Mouse (Mus musculus) left cerebral cortex, adult 8-10 months (tissue): ENCODE measurements around the gene Gsto2. TPM values are rescaled to one million over a fixed set of nuclear protein-coding genes. Genes with fewer than 3 reads are reported as not detected.
"Not testable (repeated sequence)": the region's sequence is repeated elsewhere in the genome, so short reads cannot be mapped to it uniquely, and the experiment has no call there.

Experiments
- DNase-seq, 2 experiments: peaks; one replicate each; pipeline ENCODE4 v3.0.0; 2022; ENCODE audit warnings: low spot score in 2 of 2
- total RNA-seq, 4 experiments: library from RNA; stranded (reverse); gene quantifications; 2 replicates each; pipeline ENCODE4 v1.2.4; 2022

Gsto2 gene
- total RNA-seq: 1 to 10 TPM; 1.5 to 2.6 (median 2.2) TPM

- DNase-seq: peak; percentile 83 to 95
These were observed at the start of gene Gsto2 for GRCm38 (mm10) chr19:47865353-47865947. Gsto2 (plus strand) TSS chr19:47865534.

- no peak for DNase-seq
These were observed 47.6 kb upstream of the Gsto2 start for GRCm38 (mm10) chr19:47817692-47818091.

GRCm38 (mm10) chr19:47820832-47821493 is 44.4 kb upstream of the Gsto2 start:
- DNase-seq: peak; percentile 38 to 56

- no peak for DNase-seq
These were observed 43.9 kb upstream of the Gsto2 start for GRCm38 (mm10) chr19:47821494-47821872.

- no peak for DNase-seq
These were observed 43.1 kb upstream of the Gsto2 start for GRCm38 (mm10) chr19:47822143-47822796.

GRCm38 (mm10) chr19:47824026-47824425 is 41.3 kb upstream of the Gsto2 start:
- no peak for DNase-seq

- no peak for DNase-seq
These were observed 35.4 kb upstream of the Gsto2 start for GRCm38 (mm10) chr19:47829913-47830450.

- DNase-seq: no peak
These were observed 34.2 kb upstream of the Gsto2 start for GRCm38 (mm10) chr19:47831111-47831510.

- DNase-seq: no peak
These were observed 33.0 kb upstream of the Gsto2 start for GRCm38 (mm10) chr19:47832316-47832715.

GRCm38 (mm10) chr19:47834614-47835013 is 30.7 kb upstream of the Gsto2 start:
- DNase-seq: no peak

GRCm38 (mm10) chr19:47835776-47836175 is 29.6 kb upstream of the Gsto2 start:
- DNase-seq: no peak

- peak; percentile 27 to 30 for DNase-seq
These were observed 28.4 kb upstream of the Gsto2 start for GRCm38 (mm10) chr19:47836701-47837526.

- DNase-seq: no peak
These were observed 27.8 kb upstream of the Gsto2 start for GRCm38 (mm10) chr19:47837527-47837901.

- not testable (repeated sequence) for DNase-seq
These were observed 24.1 kb upstream of the Gsto2 start for GRCm38 (mm10) chr19:47841234-47841633.

- DNase-seq: no peak
These were observed 15.6 kb upstream of the Gsto2 start for GRCm38 (mm10) chr19:47849735-47850134.

- DNase-seq: not testable (repeated sequence)
These were observed 13.2 kb upstream of the Gsto2 start for GRCm38 (mm10) chr19:47852131-47852530.

- DNase-seq: no peak
These were observed 12.3 kb upstream of the Gsto2 start for GRCm38 (mm10) chr19:47853053-47853452.

GRCm38 (mm10) chr19:47853951-47854795 is 11.2 kb upstream of the Gsto2 start:
- no peak for DNase-seq

GRCm38 (mm10) chr19:47854796-47855783 is 10.2 kb upstream of the Gsto2 start, which contains the start of gene Gsto1:
Gsto1 (plus strand) TSS chr19:47854970.
- DNase-seq: peak; percentile 76 to 82
